Mouse (Mus musculus): ENCODE measurements around the gene Chst10.

The Chst10 gene

DNA sequence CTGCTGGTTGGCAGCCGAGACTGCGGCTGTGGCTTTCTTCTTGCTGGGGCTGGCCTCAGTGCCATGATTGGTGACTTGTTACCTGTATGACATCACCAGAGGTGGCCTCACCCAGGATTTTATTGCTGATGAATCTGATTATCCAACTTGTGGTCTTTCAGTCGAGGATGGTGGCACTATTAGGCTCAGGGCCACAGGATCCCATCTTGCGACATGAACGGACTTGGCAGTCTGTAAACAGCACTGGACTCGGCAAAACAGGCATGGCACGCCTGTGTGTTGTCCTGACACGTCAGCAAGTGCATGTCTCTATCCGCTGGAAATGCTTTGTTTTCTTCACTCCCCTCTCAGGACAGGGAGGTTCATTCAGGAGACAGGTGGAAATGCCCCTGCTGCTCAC, 33.6 kb downstream of the Chst10 start:
- DNase-seq = no peak

DNA sequence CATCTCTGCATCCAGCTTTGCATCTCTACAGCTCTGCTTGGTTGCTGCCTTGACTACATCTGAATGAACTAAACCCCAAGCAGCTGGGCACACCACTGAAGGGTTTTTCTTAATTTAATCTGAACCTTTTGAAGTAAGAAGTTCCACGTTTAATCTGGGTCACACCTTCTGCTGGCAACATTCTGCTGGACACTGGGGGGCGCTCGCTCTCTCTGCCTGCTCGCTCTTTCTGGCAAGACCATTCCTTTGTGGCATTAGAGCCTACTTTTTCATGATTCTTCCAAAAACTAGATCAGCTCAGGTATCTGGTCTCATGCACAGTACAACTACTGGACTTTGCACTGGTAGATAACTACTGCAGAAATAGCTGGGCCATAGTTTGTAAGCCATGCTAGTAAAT, 35.7 kb downstream of the Chst10 start:
- peak; percentile 62 for DNase-seq

DNA sequence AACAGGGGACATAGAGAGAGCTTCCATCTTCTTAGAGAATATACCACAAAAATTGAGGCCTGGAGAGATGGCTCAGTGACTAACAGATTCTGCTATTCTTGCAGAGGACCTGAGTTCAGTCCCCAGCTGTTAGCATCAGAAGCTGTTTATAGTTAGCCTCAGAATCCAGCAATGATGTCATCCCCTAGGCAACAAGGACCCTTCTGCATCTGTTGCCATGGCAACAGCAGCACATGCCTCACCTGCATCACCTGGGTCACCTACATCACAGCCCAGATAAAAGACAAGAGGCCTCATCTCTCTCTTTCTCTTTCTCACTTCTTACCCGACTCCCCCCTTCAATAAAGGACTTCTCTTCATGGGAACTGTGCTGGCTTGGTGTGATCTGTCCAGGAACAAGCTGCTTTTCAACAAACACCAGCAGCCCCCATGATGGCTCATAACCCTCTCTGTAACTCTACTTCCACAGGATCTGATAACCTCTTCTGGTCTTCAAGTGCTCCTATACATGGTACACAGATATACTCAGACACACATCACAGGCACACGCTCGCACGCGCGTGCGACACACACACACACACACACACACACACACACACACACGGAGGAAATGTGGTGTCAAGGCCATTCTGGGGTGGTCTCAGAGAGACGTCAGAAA, 37.0 kb downstream of the Chst10 start:
- no peak for DNase-seq

DNA sequence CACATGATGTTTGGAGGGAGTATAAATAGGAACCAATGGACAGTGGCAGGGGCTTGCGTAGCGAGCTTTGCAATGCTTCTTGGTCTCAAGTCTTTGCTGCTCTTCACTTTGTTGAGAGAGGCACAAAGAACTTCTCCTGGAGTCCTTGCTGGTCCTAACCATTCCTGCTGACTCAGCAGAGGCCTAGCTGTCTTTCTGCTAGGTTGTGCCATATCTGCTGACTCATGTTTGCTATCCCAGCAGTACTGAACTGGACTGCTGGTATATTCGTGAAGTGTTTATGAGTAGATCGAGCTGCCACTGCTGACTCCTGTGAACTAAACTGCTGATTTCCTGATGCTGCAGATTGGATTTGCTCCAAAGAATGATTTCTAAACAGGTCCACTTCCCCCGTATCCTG, 37.8 kb downstream of the Chst10 start:
- DNase-seq = no peak

DNA sequence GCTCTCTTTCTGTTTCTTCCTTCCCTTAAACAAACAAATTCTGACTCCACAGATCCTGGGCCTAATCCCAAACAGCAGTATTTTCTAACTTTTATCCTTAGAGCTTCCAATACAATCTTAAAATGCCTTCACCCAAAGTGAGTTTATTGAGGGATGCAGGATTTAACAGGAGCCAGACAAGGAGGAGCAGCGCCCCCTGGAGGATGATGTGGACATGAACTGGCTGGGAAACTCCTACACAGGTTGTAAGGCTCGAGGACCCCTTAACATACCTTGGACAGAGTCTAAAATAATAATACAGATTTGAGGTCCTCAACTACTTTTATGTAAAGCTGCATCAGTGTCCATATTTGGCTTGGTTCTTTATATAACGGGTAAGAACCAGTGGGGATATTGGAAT, 41.8 kb downstream of the Chst10 start:
- DNase-seq = peak; percentile 84

DNA sequence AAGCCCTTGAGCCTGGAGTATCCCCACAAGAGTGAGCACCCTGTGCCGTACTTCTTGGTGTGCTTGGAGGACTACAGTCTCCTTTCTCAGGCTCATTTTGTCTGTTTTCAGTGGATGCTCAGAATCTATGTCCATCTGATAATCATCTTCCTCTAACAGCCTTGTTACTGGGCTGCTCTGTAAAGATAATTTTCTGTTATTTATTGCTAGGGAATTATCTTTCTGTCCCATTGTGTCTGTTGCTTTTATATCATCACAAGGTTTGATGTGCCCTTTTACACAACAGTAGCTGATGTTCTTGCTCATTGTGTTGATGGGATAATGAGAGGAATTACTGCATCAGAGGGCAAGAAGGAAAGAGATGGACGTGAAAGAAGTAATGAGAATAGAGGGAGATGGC, 45.7 kb downstream of the Chst10 start:
- DNase-seq = no peak

DNA sequence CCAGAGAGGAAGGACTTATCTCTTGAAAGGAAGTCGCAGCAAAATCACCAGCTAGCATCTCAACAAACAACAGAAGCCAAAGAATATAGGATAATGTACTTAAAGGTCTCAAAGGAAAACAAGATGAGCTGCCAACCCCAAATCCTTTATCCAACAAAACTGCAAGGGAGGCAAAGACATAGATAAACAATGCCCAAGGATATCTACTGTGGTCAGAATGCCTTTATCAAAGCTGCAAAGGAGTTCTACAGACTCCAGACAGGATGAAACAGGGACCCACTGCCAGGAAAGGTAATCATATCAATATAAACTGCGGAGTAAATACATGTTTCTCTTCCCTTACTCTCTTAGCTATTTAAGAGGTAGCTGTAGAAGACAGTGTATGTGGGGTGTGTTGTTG, 47.3 kb downstream of the Chst10 start:
- DNase-seq = no peak

DNA sequence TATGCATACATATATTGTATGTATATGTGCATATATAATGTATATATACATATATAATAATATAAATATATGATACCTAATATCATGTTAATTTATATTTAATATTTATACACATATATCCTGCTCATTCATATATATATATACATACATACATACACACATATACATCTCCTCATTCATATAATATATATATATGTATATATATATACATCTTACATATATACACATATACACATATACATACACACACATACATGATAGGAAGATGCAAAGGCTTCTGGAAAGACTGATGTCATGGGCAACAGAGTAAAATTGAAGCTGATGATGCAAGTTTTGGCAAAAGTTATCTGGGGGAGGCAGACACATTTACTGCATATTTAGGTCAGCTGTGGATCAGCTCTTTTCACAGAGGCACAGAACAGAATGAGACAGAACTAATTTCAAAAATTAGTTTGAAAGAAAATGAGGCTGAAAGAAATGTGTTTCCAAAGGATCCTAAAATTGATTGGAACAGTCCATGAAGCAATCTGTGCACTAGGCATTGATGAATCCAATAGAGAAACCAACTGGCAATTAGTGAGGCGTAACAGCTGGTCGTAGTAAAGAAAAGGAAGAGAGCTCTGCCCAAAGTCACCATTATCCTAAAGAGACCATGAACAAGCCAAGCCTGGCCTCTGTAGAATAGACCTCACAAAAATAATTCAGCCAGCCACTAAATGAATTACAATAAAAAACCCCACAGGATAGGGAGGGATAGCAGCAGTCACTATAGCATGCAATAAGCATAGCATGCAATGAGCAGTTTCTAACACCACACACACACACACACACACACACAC, 49.3 kb downstream of the Chst10 start:
- no peak for DNase-seq

DNA sequence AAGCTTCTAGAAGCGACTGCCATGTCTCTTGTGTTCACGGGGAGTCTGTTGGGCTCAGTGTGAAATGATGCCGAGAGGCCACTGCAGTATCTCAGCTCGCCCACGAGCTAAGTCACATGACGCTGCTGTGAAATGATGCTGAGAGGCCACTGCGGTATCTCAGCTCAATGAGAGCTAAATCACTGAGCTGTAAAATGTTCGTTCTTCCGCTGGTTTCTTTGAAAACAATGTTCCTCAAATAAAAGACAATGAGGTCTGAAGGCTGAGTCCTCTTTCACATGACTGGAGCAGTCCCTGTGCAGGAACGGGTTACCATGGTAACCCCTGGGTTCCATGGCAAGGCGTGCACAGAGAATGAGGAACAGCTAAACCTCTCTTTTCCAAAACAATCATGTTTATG, 50.0 kb downstream of the Chst10 start:
- peak; percentile 40 for DNase-seq

DNA sequence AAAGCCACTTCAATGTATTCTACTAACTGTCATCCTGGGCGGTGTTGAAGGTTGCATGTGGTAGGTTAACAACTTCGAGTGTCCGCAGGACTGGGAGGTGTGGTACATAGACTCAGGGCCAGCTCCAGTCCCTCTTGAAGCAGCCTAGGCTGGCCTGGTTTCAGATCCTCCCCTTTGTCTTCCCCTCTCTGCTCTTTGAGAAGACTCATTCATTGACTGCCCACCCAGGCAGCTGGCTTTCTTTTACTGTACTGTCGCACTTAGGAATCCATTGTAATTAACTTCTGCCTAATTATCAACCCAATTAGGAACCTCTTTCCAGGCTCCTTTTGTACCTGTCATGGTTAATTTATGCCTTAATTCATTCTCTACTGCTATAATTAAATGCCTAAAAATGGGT, 54.7 kb downstream of the Chst10 start:
- no peak for DNase-seq

DNA sequence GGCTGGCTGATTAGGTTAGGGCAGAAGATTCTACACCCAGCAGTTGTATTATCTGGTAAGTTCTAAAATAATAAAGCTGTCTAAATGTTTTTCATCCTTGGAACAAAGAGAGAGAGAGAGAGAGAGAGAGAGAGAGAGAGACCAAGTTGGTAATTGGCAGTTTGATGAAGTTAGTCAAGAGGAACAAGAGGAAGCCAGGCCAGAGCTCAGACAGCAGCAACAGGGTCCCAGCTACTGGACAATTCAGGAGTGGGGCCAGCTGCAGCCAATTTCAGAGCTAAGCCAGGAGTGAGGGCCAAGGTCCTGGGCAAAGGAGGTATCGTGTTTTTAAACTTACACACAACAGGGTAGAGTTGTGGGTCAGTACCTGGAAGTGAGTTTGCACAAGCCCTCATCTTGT, 55.1 kb downstream of the Chst10 start:
- no peak for DNase-seq

DNA sequence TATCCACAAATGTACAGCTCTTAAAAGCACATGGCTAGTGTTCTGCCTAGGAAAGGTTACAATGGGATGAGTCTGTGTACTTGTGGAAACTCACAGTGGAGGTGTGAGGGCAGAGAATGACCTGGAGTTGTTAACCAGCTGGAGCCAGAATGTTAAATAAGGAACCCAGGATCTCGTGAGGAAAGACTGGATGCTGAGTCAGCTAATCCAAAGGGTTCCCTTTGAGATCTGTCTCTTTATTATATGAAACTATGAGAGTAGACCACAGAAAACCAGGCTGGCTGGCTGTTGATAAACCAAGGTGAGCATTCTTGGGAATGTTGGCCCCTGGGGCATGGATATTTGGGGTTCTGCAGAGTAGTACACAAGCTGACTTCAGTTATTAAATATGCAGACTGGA, 58.0 kb downstream of the Chst10 start:
- no peak for DNase-seq

DNA sequence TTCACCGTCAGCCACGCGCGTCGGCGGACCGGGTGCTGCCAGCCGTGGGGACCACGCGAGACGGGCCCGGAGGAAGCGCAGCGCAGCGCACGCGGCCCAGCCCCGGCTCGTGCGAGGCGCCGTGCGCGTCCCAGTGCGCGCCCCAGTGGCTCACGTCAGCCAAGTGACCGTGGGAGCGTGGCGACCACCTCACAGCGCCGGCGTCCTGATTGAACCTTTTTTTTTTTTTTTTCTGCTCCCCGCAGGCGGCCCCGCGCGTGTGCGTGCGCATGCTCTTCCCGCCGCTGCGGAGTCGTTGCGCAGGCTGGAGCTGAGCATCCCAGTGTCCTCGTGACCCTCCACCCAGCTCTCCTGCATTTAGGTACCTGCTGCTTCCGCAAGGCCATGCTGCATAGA, 61.5 kb downstream of the Chst10 start, which contains the start of gene Lonrf2:
TSS of gene Lonrf2 (minus strand) at position 235 of the 396 bp plus-strand sequence.
- DNase-seq = peak; percentile 75

DNA sequence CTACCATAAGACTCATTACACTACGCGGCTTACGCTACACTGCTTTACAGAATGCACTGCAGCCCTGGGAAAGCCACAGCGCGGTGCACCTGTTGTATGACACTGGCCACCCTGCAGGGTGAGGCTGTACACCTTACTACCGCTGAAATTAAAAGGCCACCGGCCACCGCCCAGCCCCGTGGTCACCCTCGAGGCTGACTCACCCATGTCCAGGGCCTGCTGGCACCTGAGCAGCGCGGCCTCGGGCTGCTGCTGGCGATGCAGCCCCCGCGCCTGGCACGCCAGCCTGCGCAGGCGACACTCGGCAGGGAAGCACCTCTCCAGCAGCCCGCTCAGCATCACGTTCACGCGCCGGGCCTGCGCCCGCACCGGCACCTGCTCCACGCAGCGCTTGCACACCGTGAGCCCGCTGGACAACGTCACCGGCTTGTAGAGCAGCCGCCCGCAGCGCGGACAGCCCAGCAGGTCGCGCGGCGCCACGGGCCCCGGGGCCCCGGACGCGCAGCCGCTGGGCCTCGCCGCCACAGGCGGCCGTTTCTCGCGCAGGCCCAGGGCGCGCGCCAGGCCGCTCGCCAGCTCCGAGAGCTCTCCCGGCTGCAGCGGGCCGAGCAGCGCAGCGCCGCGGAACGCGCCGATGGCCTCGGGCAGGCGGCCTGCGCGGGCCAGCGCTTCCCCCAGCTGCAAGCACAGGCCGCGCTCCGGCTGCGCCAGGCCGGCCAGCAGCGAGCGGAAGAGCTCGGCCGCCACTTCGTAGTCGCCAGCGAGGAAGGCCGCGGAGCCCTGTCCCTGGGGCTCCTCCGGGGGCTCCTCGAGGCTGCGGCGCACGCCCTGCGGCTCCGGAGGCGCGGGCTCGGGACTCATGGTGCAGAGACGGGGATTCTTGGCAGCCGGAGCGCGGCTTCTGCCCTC, 62.1 kb downstream of the Chst10 start:
- peak; percentile 46 for DNase-seq

DNA sequence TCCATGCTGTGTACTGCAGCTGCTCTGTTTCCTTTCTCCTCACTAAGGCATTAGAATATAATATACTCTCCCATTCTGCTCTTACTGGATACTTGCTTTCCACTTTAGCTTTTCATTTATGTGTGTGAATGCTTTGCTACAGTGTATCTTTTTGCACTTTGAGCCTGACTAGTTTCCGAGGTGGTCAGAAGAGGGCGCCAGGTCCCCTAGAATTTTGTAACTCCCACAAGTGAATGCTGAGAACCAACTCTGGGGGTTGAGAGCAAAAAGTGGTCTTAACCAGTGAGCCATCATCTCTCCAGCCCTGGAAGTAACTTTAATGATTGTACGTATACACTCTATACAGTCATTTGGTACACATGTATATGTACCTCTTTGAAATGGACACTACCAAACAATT, 63.1 kb downstream of the Chst10 start:
- DNase-seq = no peak

DNA sequence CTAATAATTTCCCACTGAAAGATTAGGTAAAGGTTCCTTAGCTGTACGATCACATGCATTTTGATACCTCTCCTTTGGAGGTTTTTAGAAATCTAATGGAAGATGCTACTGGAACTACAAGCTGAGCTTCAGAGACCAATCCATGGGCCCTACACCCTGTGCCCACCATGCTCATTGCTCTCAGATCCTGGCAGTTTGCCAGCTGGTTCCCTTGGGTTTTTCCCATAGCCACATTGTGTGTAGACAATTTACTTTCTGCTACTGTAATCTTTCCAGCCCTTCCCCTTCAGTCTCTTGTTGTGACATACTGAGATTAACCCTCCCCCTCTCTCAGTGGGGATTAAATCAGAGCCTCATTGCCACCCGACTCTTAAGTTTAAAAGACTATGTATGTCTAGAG, 73.0 kb downstream of the Chst10 start:
- DNase-seq = no peak

DNA sequence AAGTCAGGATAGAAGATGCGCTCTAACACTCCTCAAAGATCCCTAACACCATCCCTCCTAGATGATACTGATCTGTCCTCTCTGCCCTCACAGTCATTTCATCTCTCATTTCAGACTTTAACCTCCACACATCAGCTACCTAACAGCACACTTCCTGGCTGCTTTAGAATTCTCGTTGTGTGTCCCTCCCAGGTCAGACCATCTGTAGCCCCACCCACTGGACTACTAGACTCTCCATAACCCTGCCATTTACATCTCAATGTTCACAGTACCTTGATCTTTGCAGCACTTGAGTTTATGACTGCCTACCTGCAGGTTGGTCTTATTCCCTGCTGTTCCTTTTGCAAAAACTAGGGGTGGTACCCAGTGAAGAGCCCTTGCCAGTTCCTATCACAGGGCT, 74.1 kb downstream of the Chst10 start:
- no peak for DNase-seq

DNA sequence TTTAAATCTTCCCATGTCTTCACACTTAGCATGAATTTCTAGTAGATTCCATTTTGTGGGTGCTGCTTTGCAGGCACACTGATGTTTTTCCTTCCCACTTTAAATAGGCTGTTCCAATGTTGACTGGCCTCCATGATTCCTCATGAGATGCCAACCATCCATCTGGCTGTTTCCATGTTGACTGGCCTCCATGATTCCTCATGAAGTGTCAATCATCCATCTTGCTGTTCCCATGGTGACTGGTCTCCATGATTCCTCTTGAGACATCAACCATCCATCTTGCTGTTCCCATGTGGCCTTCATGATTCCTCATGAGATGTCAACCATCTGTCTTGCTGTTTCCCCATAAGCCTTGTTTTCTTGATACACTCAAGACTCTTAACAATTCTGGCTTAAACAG, 78.3 kb downstream of the Chst10 start:
- no peak for DNase-seq

DNA sequence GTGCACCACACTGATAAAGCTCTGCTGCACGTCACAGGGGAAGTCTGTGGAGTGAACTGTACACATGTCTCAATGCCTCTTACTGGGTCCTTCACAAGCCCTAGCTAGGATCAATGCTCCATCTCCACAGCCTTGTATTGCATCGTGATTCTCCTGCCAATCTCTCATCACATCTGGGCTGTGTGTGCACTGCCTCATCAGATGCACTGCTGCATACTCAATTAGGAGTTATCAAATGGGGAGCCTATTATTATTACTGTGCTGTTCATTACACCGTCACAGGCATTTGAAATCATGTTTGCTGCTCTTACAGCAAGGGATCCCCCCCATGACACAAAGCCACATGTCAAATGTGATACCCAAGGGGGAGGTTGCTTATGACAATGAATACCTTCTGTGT, 80.3 kb downstream of the Chst10 start:
- DNase-seq = no peak

DNA sequence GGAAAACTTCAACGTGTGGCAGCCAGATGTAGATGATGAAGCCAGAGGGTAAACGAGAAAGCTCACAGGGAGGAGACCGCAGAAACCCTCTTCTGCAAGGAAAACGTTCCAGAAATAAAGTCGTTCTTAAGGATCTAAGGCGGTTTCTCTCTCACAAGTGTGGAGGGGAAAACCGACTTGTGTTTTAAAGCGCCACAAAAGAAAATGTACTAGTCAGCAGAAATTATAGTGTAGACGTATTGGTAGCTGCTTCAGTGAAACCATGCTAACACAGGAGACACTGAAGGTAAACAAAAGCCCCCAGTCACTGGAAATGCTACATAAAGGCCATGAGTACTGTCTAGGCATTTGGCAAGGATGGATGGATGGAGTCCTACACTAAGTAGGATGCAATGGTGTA, 80.7 kb downstream of the Chst10 start:
- no peak for DNase-seq

DNA sequence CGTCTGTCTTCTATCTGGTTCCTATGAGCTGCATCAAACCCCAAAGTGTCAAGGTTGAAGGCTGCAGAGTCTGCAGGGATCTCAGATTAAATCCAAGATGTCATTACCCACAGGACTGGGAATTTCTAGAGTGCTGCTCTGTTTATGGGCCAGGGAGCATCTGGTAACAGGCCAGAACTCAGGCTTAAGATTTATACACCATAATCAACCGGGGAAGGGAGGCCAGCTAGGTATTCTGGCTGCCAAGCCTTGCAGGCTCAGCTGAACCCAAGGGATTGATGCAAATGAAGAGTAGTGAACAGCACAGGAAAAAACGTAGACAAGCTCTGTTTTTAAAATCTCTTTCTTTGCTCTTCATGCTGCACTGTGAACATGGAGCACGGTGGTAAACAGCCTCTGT, 81.7 kb downstream of the Chst10 start:
- no peak for DNase-seq
